Mouse (Mus musculus): Measurements from ENCODE around the gene Mybph.

DNA sequence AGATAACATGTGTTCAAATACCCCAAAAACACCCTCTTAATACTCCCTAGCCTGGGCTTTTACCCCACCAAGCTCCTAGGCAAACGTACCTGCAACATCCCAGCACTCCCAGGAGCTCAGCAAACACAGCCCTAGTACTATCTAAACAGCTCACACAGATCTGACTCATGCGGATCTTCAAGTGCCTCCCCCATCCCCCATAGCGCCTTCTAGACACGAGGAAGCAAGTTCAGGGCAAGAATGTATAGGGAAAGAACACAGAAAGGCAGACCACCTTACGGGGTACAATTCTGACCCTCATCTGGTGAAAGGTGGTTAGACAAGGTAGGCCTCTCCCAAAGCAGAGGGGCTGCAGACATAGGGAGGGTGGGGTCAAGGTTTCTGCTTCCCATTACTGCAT lies 12.8 kb downstream of the Mybph start:
- TF ChIP-seq CTCF (IDR thresholded peaks at IDR 0.05; ENCODE audit: borderline replicate concordance, insufficient read depth, low read depth, low read length) (no peak), POLR2A (IDR thresholded peaks at IDR 0.05; ENCODE audit: borderline replicate concordance, insufficient read depth, low read length) (no peak)
